Mouse (Mus musculus): ENCODE measurements around the gene Slc25a22.

The Slc25a22 gene
- long read RNA-seq, experiment 1, full-length matches to known transcripts = 4 of 9 reads
- long read RNA-seq, experiment 1, partial matches to known transcripts = 2 of 9 reads
- long read RNA-seq, experiment 1, other reads (novel, unspliced or antisense) = 3 of 9 reads
- long read RNA-seq, experiment 2, full-length matches to known transcripts = 11 of 13 reads
- long read RNA-seq, experiment 2, partial matches to known transcripts = 1 of 13 reads
- long read RNA-seq, experiment 2, other reads (novel, unspliced or antisense) = 1 of 13 reads

- intact Hi-C loops (cut with DNase I) = loop anchor here (1.0 kb wide), 1 partner anchor 28 kb away; no protein-coding TSS in a partner anchor
These were observed at the start of gene Slc25a22 for GRCm38 (mm10) chr7:141437178-141438120. Gene Slc25a22 (minus strand): TSS chr7:141437892.

GRCm38 (mm10) chr7:141487141-141487540, 49.4 kb upstream of the Slc25a22 start:
- intact Hi-C loops (cut with DNase I) = no loop called here

- intact Hi-C loops (cut with DNase I) = no loop called here
These were observed 48.5 kb upstream of the Slc25a22 start for GRCm38 (mm10) chr7:141486239-141486638.

GRCm38 (mm10) chr7:141485606-141486005, 47.9 kb upstream of the Slc25a22 start:
- intact Hi-C loops (cut with DNase I) = no loop called here

DNA sequence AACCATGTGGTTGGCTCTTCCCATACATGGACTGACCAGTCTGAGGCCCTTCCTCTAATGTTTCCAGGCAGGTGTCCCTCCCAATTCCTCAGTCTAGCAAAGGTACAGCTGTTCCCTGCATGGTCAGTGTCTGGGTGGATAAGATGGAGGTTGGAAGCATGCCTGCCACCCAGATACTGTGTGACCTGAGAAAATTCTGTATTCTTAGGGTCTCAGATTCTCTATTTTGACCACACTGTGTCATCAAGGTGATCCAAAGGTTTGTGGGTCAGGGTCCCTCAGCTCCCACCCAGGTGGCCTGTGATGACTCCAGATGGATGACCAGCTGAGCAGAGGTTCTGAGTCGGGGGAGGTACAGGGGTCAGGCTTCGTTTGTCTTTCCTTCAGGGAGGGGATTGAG, 47.5 kb upstream of the Slc25a22 start:
- intact Hi-C loops (cut with DNase I) = no loop called here

GRCm38 (mm10) chr7:141484186-141485120, 46.8 kb upstream of the Slc25a22 start:
- intact Hi-C loops (cut with DNase I) = loop anchor here (5.0 kb wide), 1 partner anchor 183 kb away; no protein-coding TSS in a partner anchor

DNA sequence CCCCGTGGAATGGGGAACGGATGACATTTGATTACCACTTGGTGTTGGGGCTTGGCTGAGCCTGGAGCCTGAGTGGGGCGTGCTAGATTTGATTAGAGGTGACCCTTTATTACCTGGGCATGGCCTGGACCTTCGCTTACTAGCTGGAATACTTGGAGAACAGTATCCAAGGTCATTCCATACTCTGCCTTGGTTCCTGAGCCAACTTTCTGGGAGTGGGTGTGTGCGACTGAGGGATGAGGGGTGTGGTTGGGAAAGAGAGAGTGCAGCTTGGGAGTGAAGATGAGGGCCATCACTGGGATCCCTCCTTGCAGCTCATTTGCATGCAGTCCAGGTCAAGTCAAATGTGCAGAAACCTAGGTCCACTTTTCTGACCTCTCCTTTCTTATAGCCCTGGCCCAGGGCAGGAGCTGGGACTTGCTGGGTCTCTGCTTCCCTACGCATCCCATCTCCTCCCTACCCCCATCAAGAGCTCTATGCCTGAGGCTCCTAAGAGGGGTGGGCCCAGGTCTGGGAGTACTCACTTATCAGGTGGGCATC, 45.5 kb upstream of the Slc25a22 start:
- intact Hi-C loops (cut with DNase I) = loop anchor here (5.0 kb wide), 1 partner anchor 184 kb away; no protein-coding TSS in a partner anchor

DNA sequence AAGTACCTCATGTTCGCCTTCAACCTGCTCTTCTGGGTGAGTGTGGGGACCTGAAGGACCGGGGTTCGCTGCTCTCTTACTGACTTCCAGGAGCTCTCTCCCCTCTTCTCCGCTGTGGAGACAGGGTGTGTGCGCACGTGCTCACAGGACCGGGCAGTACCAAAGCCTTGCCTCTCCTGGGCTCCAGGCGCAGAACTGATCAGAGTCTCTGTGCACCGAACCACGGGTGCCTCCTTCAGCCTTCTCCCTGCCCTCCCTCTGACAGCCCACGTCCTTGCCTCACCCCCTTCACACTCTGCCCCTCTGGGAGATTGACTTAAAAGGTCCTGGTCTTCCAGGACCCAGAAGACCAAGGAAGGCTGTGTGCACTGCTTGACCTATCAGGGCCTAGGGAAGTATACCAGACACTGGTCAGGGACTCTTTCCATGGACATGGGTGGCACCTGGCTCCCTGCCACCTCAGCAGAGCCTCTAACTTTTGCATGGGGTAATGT, 44.9 kb upstream of the Slc25a22 start:
- intact Hi-C loops (cut with DNase I) = loop anchor here (5.0 kb wide), 1 partner anchor 185 kb away; no protein-coding TSS in a partner anchor

GRCm38 (mm10) chr7:141481498-141482401, 44.1 kb upstream of the Slc25a22 start:
- intact Hi-C loops (cut with DNase I) = loop anchor here (5.0 kb wide), 1 partner anchor 186 kb away; no protein-coding TSS in a partner anchor

- intact Hi-C loops (cut with DNase I) = loop anchor here (1.0 to 5.0 kb wide), 2 partner anchors 44 to 186 kb away; no protein-coding TSS in a partner anchor
These were observed 43.3 kb upstream of the Slc25a22 start for GRCm38 (mm10) chr7:141480842-141481497.

DNA sequence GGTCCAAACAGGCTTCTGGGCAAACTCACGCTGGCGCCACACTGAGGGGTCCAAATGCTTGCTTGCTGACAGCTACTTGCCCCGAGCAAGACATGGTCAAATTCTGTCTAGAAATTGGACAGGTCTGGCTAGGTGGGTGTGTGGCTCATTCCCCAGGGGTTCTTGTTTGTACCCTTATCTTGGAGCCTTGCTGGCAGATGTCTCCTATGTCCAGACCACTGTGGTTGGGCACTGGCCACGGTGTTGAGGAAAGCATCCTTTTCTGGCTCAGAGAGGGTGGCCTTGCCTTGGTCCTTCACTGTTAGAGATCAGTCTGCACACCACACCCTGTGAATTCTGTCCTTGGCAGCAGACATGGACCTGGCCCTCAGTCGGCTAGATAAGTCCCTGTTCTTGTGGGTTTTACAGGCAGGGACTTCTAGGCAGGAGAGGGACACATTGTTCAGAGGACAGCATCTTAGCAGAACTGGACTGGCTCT, 40.6 kb upstream of the Slc25a22 start:
- intact Hi-C loops (cut with DNase I) = no loop called here

GRCm38 (mm10) chr7:141477578-141478269, 40.0 kb upstream of the Slc25a22 start:
- intact Hi-C loops (cut with DNase I) = no loop called here

DNA sequence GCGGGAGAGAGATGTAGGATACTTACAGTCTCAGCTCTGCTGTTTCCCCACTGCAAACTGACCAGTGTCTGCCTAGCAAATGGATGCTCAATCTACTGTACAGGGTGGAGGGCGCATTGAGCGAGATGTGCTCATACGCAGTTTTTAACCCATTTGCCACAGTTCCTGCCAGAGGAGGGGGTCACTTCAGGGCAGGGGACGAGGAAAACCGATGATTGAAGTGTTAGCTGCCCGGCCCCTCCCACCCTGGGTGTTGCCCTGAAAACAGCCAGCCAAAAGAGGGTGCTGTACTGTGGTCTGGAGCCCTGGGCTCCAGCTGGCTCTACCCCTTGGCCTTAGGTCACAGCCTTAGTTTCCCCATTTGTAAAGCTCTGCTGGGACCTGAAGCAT, 39.3 kb upstream of the Slc25a22 start:
- intact Hi-C loops (cut with DNase I) = loop anchor here (1.0 kb wide), 1 partner anchor 9 kb away; no protein-coding TSS in a partner anchor

- intact Hi-C loops (cut with DNase I) = loop anchor here (1.0 kb wide), 1 partner anchor 8 kb away; no protein-coding TSS in a partner anchor
These were observed 38.7 kb upstream of the Slc25a22 start for GRCm38 (mm10) chr7:141476226-141476980.

GRCm38 (mm10) chr7:141475805-141476158, 38.1 kb upstream of the Slc25a22 start:
- intact Hi-C loops (cut with DNase I) = loop anchor here (1.0 kb wide), 1 partner anchor 7 kb away; no protein-coding TSS in a partner anchor

DNA sequence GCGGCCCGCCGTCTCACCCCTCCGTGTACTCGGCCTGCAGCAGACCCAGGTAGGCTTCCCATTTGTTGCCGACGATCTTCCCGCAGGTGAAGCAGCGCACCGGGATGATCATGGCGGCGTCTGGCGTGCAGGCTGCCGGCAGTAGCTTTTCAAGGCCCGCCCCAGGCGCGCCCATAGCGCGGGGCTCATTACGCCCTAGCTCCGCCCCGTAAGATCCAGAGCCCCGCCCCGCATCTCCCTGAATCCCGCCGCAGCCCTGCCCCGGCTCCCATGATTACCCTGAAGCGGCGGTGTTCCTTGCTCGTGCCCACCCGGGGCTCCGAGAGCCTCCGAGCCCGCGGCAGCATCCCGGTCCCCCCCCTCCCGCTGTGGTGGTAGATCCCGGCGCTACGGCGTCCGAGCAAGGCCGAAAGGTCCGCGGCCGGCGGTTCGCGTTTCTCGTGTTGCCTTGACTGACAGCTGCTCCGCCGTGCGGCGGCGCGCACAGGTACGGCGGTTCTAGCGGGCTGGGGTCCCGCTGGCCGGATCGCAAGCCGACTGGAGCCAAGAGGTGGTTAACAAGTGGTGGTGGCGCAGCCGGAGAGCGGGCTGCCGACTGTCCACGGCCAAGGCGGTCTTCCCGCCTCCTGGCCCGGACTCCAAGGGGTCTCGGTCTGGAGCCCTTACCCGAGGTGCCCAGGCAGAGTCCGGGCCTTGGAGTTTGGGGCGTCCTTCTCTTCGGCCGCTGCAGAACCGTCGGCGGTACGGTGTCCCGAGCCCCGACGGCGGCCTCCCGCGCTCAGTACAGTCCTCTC, 37.5 kb upstream of the Slc25a22 start, which contains the start of the genes Polr2l and Tspan4:
Gene Polr2l, minus strand, starts transcription at position 122 of the 794 bp plus-strand sequence.
Gene Tspan4, plus strand, starts transcription at position 230 of the 794 bp plus-strand sequence.
- intact Hi-C loops (cut with DNase I) = no loop called here

All from adrenal gland (tissue).